Mouse (Mus musculus) thymus, postnatal 0 days (tissue): ENCODE measurements at regions not wholly inside any gene's neighbourhood (a gene's known extent, or its start where the extent isn't known, plus 50 kb on each side); places are given as distances from the start of the nearest gene placed in this dataset.
"Not testable (repeated sequence)": the region's sequence is repeated elsewhere in the genome, so short reads cannot be mapped to it uniquely, and the experiment has no call there.

Experiments used
- DNase-seq: peaks from one replicate; pipeline ENCODE4 v3.0.0-alpha.2; 2015; ENCODE audit warnings: low spot score

DNA sequence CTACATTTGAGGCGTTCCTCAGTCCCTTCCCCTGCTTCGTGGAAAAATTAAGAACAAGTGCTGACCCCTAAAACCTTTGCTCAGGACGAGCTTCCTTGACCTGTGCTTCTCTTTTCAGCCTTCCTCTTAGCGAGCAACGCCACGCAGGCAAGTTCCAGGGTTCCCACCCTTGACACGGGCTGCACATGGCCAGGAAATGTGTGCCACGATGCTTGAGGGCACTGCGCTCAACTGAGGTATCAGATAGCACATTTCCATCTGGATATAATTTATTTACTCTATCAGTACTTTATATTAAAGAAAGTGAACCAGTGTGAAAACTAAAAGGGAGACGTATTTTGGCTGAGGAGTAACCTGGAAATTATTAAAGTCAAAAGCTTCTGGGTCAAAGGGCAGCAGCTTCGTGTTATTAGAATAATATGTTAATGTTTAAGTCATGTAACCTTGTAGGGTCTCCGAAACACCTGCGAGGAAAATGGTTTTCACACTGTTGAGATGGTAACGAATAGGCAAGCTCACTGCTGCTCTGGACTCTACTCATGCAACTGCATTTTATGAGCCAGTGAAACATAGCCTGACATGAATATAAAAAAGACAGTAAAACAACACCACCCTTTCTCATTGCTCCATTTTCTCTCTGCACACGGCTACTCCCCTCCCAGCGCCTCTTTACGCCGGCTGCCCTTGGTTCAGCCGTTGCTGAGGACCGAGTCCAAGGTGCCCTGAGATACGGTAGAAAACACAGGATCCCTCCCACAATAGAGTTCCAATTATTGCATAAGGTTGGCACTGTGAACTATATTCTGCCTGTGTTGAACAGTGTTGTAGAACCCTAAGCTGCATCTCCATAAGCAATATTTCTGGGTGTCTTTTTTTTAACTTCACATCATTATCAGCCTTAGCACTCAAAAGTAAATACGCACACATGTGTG is 204.9 kb upstream of the Intu start:
- no peak for DNase-seq

- DNase-seq = no peak
Observed at GRCm38 (mm10) chr3:40339492-40340030, 191.5 kb upstream of the Intu start.

DNA sequence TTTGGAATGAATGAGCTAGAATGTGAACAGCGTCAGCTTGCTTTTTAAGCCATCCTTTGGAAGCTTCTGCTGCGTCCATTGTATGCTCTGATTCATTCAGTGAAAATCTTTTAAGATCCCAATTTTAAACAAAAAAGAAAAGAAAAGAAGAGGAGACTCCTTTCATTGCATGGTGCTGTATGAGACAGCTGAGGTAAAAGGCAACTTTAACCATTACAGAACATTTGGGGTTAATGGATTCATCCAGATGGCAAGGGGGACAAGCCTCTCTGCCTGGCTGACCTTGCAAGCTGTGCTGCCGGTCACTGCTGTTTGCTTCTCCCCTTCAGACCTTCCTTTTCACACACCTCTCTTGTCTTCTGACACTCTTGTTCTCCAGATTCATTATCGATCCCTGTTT is 176.0 kb upstream of the Intu start:
- DNase-seq = no peak

DNA sequence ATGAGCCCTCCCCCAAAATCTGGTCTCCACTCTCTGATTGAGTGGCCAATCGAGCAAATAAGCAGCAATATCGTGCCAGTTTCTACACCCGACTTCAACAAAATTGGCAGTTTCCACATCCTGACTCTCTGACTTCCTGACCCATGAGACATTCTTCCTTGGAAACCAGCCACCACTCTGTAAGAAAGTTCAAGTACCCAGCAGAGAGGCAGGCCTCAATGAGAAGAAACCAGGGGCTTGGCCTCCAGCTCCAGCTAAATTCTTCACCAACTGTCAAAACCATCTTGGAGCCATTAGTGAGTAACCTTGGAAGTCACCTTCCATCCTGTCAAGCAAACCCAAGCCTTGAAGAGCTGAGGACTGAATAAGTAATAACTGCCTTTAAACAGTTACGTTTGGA is 162.7 kb upstream of the Intu start:
- DNase-seq = no peak

DNA sequence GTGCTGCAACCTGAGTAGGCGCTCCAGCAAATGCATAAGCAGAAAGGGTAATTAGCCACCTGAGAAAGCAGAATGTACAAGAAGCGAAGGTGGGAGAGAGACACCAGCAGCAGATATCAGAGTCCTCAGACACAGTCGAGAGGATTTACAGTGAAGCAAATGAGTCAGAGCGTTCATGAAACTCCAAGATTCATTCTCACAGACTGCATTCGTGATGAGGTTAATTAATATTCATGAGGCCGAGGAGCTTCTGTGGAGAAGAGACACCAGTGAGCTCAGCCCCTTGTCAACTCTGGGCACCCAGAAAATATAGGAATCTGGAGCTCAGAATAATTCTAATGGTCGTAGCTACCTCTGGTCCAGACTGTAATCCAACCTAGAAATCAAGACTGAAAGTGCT is 159.7 kb upstream of the Intu start:
- no peak for DNase-seq

DNA sequence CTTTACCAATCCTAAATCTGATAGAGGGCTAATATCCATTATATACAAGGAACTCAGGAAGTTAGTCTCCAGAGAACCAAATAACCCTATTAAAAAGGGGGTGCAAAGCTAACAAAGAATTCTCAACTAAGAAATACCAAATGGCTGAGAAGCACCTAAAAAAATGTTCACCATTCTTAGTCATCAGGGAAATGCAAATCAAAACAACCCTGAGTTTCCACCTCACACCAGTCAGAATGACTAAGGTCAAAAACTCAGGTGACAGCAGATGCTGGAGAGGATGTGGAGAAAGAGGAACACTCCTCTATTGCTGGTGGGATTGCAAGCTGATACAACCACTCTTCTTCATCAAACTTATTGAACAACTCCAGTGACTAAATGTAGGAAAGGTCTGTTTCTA is 154.9 kb upstream of the Intu start:
- not testable (repeated sequence) for DNase-seq

DNA sequence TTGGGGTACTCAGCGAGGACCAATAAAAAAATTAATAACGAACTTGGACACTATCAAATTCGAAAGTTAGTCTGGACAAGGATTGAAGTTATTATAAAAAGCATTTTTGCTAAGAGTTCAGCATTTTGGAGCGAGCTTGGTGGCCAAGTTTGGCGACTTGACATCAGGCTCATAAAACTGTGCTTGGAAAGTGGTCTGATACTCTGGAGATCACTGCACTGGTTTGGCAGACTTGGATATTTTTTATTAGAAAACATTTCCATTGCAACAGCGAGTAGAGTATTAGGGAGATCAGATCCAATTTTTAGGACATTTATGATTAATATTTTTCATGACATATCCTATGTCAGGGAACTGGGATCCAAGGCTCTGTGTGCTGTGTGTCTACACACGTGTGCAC is 153.7 kb upstream of the Intu start:
- no peak for DNase-seq

DNA sequence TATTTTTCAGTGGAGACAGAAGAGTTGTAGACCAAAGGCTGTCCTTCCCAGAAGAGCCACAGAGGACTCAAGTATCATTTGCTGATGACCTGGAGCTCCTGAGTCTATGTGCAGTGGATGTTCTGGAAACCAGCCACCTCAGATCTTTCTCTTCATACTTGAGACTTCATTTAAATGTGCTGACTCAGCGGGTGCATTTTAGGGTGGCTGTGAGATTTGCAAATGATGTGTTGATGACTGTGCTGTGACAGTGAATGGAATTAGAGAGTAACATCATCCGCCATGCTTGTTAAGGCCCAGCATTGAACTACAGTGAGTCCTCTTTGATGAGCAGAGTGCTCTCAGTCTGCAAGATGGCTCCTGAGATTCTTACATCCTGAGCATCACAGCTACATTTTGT is 152.0 kb upstream of the Intu start:
- DNase-seq = no peak

DNA sequence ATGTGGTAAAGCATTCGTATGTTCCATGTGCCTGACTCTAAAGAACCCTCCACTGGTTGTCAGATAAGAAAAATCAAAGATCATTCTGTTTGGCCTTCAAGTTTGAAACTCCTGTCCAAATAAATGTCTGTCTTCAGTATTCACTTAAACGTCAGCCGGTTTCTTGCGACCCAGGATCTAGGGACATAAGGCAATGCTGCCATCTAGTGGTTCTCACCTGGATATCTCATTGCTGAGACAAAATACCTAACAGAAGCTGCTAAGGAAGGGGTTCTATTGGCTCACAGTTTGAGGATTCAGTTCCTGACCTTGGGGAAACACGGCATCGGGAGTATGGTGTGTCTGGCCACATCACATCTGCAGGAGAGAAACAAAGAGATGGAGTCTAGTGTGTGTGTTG is 139.5 kb upstream of the Intu start:
- DNase-seq = peak; percentile 56

- DNase-seq = no peak
Observed at GRCm38 (mm10) chr3:40398184-40398583, 132.9 kb upstream of the Intu start.

GRCm38 (mm10) chr3:40403402-40403801 is 127.7 kb upstream of the Intu start:
- DNase-seq = no peak

GRCm38 (mm10) chr3:40405095-40405948 is 125.8 kb upstream of the Intu start:
- DNase-seq = no peak

DNA sequence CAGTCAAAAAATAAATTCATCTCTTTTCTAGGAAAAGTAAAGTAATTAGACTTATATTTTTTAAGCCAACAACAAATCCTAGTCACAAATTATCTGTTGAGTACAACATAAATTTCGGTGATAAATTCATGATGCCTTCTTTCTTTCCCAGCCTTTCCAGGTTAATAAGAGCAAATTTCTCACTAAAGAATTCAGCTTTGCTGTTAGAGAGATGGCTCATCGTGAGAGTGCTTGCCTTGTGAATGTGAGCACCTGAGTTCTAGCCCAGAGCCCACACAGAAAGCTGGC is 125.2 kb upstream of the Intu start:
- no peak for DNase-seq

DNA sequence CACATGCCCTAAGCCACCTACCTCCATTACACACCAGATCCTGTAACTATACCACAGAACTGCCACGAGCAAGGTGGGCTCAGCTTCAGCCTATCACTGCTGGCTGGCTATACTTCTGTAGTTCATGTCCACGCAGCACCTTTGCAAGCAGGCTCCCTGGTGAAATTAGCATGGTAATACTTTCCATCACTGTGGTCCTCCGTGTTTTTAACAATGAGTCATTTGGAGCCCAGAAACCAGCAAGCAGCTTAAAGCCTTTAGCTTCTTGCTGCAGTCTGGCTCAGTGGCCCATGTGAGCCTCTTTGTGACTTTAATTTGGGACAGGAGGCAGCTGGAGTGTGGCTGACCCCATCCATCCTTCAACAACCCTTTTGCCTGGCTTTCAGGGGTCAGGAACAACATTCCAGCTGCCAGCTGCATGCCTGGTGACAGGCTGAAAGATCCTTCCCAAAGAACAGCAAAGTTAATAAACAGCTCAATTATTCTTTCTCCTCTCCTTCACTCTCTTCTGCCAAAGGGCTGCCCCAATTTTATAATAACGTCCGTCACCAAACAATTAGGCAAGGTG is 122.1 kb upstream of the Intu start:
- no peak for DNase-seq

DNA sequence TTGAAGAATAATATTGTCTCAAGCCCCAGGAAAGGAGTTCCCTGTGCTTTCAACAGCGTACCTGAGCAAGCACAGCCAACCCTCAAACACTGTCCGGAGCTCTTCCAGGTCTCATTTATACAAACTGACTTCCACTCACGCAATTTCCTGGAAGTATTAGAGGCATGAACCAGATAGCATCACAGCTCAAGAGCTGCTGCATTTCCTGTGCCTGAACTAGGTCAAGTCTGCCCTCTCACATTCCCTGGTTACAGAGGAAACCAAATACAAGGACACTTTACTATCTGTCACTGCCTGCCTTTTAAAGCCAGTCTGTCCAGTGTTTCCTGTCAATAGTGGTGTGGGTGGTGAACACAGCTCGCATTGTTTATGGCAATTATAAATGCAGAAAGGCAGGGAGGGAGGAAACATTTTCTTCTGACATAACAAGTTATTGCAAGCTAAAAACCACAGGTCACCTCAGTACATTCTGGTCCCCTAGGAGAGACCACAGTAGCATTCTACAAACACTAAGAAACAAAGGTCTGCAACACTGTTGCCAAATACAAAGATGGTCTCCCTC is 120.3 kb upstream of the Intu start:
- no peak for DNase-seq

GRCm38 (mm10) chr3:40425183-40425844 is 105.8 kb upstream of the Intu start:
- not testable (repeated sequence) for DNase-seq

- DNase-seq = no peak
Observed at GRCm38 (mm10) chr3:40426070-40426469, 105.0 kb upstream of the Intu start.

GRCm38 (mm10) chr3:40428021-40428420 is 103.1 kb upstream of the Intu start:
- no peak for DNase-seq

- no peak for DNase-seq
Observed at GRCm38 (mm10) chr3:40438251-40438650, 92.8 kb upstream of the Intu start.

- no peak for DNase-seq
Observed at GRCm38 (mm10) chr3:40441092-40442036, 89.7 kb upstream of the Intu start.
